Mouse (Mus musculus): ENCODE results near the gene Olfr691. TPM values are rescaled to one million over a fixed set of nuclear protein-coding genes. Genes with fewer than 3 reads are reported as not detected.
"Not testable (repeated sequence)": the region's sequence is repeated elsewhere in the genome, so short reads cannot be mapped to it uniquely, and the experiment has no call there.

The Olfr691 gene
- polyA plus RNA-seq, 1 experiment from 2014 or later: not detected

GRCm38 (mm10) chr7:105368521-105368920 lies 26.5 kb upstream of the Olfr691 start:
- Histone ChIP-seq H3K9ac (replicated peaks; ENCODE audit: low read length) (no peak overlapping the region), H3K36me3 (replicated peaks; ENCODE audit: control insufficient read depth, insufficient read depth, low read depth, low read length) (no peaks in the 10 kb centered on the region), H3K27ac (replicated peaks; ENCODE audit: low read depth, low read length) (no peak overlapping the region), H3K4me1 (ENCODE audit: control insufficient read depth, insufficient read depth, low read length) (no peaks in the 10 kb centered on the region), H3K27me3 (ENCODE audit: control insufficient read depth, insufficient read depth, low read length) (no peaks in the 10 kb centered on the region), H3K4me3 (ENCODE audit: low read depth, low read length) (no peak overlapping the region), H3K9me3 (replicated peaks; ENCODE audit: control insufficient read depth, low read length) (no peaks in the 10 kb centered on the region), H3K4me2 (ENCODE audit: low read depth, low read length) (no peak overlapping the region)
- no peak for DNase-seq (ENCODE audit: low spot score)
- whole genome bisulfite sequencing: 97% methylated on average over 4 of the region's 4 CpGs
- no peak; the same call in 1 of the 2 replicates for ATAC-seq (replicated peaks; ENCODE audit: insufficient number of reproducible peaks, low FRiP score, low TSS enrichment, low read depth)

- no peaks in the 10 kb centered on the region for H3K9me3 ChIP-seq (replicated peaks; ENCODE audit: control insufficient read depth, low read length)
- no peak within 1 kb of the TSS for H3K4me3 ChIP-seq (ENCODE audit: low read depth, low read length)
- no peak within 1 kb of the TSS for H3K4me2 ChIP-seq (ENCODE audit: low read depth, low read length)
- no peaks in the 10 kb centered on the region for H3K36me3 ChIP-seq (replicated peaks; ENCODE audit: control insufficient read depth, insufficient read depth, low read depth, low read length)
- ATAC-seq (replicated peaks; ENCODE audit: insufficient number of reproducible peaks, low FRiP score, low TSS enrichment, low read depth): no peak
- 97% methylated on average over 1 of the region's 1 CpGs for WGBS
- no peaks in the 10 kb centered on the region for H3K27me3 ChIP-seq (ENCODE audit: control insufficient read depth, insufficient read depth, low read length)
- no peak within 1 kb of the TSS for H3K9ac ChIP-seq (replicated peaks; ENCODE audit: low read length)
- DNase-seq (ENCODE audit: low spot score): no peak
- no peak within 1 kb of the TSS for H3K27ac ChIP-seq (replicated peaks; ENCODE audit: low read depth, low read length)
- no peaks in the 10 kb centered on the region for H3K4me1 ChIP-seq (ENCODE audit: control insufficient read depth, insufficient read depth, low read length)
Measured at GRCm38 (mm10) chr7:105367930-105368329, 25.9 kb upstream of the Olfr691 start, which contains the start of gene Olfr692. Olfr692 (plus strand) TSS chr7:105368230.

GRCm38 (mm10) chr7:105367268-105367667 lies 25.2 kb upstream of the Olfr691 start:
- no peaks in the 10 kb centered on the region for H3K27me3 ChIP-seq (ENCODE audit: control insufficient read depth, insufficient read depth, low read length)
- H3K36me3 ChIP-seq (replicated peaks; ENCODE audit: control insufficient read depth, insufficient read depth, low read depth, low read length): no peaks in the 10 kb centered on the region
- H3K4me3 ChIP-seq (ENCODE audit: low read depth, low read length): no peak overlapping the region
- WGBS: 83% methylated on average over 5 of the region's 5 CpGs
- no peak for ATAC-seq (replicated peaks; ENCODE audit: insufficient number of reproducible peaks, low FRiP score, low TSS enrichment, low read depth)
- no peak for DNase-seq (ENCODE audit: low spot score)
- H3K27ac ChIP-seq (replicated peaks; ENCODE audit: low read depth, low read length): no peak overlapping the region
- no peaks in the 10 kb centered on the region for H3K9me3 ChIP-seq (replicated peaks; ENCODE audit: control insufficient read depth, low read length)
- H3K4me1 ChIP-seq (ENCODE audit: control insufficient read depth, insufficient read depth, low read length): no peaks in the 10 kb centered on the region
- no peak overlapping the region for H3K9ac ChIP-seq (replicated peaks; ENCODE audit: low read length)
- no peak overlapping the region for H3K4me2 ChIP-seq (ENCODE audit: low read depth, low read length)

- no peaks in the 10 kb centered on the region for H3K9me3 ChIP-seq (replicated peaks; ENCODE audit: control insufficient read depth, low read length)
- no peaks in the 10 kb centered on the region for H3K36me3 ChIP-seq (replicated peaks; ENCODE audit: control insufficient read depth, insufficient read depth, low read depth, low read length)
- no peak for DNase-seq (ENCODE audit: low spot score)
- no peaks in the 10 kb centered on the region for H3K4me1 ChIP-seq (ENCODE audit: control insufficient read depth, insufficient read depth, low read length)
- no peaks in the 10 kb centered on the region for H3K27me3 ChIP-seq (ENCODE audit: control insufficient read depth, insufficient read depth, low read length)
- ATAC-seq (replicated peaks; ENCODE audit: insufficient number of reproducible peaks, low FRiP score, low TSS enrichment, low read depth): no peak
- H3K27ac ChIP-seq (replicated peaks; ENCODE audit: low read depth, low read length): no peak overlapping the region
- no peak overlapping the region for H3K4me2 ChIP-seq (ENCODE audit: low read depth, low read length)
- H3K9ac ChIP-seq (replicated peaks; ENCODE audit: low read length): no peak overlapping the region
- 86% methylated on average over 2 of the region's 2 CpGs for WGBS
- no peak overlapping the region for H3K4me3 ChIP-seq (ENCODE audit: low read depth, low read length)
Measured at GRCm38 (mm10) chr7:105361713-105362112, 19.6 kb upstream of the Olfr691 start.

- not testable (repeated sequence) for H3K27me3 ChIP-seq (ENCODE audit: control insufficient read depth, insufficient read depth, low read length); ATAC-seq (replicated peaks; ENCODE audit: insufficient number of reproducible peaks, low FRiP score, low TSS enrichment, low read depth); DNase-seq (ENCODE audit: low spot score); H3K9me3 ChIP-seq (replicated peaks; ENCODE audit: control insufficient read depth, low read length); H3K4me3 ChIP-seq (ENCODE audit: low read depth, low read length); H3K27ac ChIP-seq (replicated peaks; ENCODE audit: low read depth, low read length); H3K4me2 ChIP-seq (ENCODE audit: low read depth, low read length); H3K4me1 ChIP-seq (ENCODE audit: control insufficient read depth, insufficient read depth, low read length); H3K36me3 ChIP-seq (replicated peaks; ENCODE audit: control insufficient read depth, insufficient read depth, low read depth, low read length); H3K9ac ChIP-seq (replicated peaks; ENCODE audit: low read length)
- 97% methylated on average over 1 of the region's 2 CpGs for WGBS
Measured at GRCm38 (mm10) chr7:105356487-105356886, 14.4 kb upstream of the Olfr691 start.

GRCm38 (mm10) chr7:105356064-105356463 lies 14.0 kb upstream of the Olfr691 start:
- H3K4me1 ChIP-seq (ENCODE audit: control insufficient read depth, insufficient read depth, low read length); H3K4me3 ChIP-seq (ENCODE audit: low read depth, low read length); H3K9ac ChIP-seq (replicated peaks; ENCODE audit: low read length); H3K27me3 ChIP-seq (ENCODE audit: control insufficient read depth, insufficient read depth, low read length); H3K4me2 ChIP-seq (ENCODE audit: low read depth, low read length); DNase-seq (ENCODE audit: low spot score); H3K9me3 ChIP-seq (replicated peaks; ENCODE audit: control insufficient read depth, low read length); H3K36me3 ChIP-seq (replicated peaks; ENCODE audit: control insufficient read depth, insufficient read depth, low read depth, low read length); H3K27ac ChIP-seq (replicated peaks; ENCODE audit: low read depth, low read length); ATAC-seq (replicated peaks; ENCODE audit: insufficient number of reproducible peaks, low FRiP score, low TSS enrichment, low read depth): not testable (repeated sequence)
- WGBS: no CpG with 5 or more reads among the region's 5 CpGs

- no peak overlapping the region for H3K27ac ChIP-seq (replicated peaks; ENCODE audit: low read depth, low read length)
- no peak for DNase-seq (ENCODE audit: low spot score)
- 78% methylated on average over 2 of the region's 2 CpGs for WGBS
Measured at GRCm38 (mm10) chr7:105342752-105343151, 682 bp upstream of the Olfr691 start.

GRCm38 (mm10) chr7:105334004-105334403 lies 8.1 kb downstream of the Olfr691 start, which contains the start of gene Olfr690:
Olfr690 (minus strand) TSS chr7:105334104.
- 82% methylated on average over 1 of the region's 1 CpGs for WGBS
- no peaks in the 10 kb centered on the region for H3K27me3 ChIP-seq (ENCODE audit: control insufficient read depth, insufficient read depth, low read length)
- ATAC-seq (replicated peaks; ENCODE audit: insufficient number of reproducible peaks, low FRiP score, low TSS enrichment, low read depth) (no peak), DNase-seq (ENCODE audit: low spot score) (no peak)
- H3K9ac ChIP-seq (replicated peaks; ENCODE audit: low read length): no peak within 1 kb of the TSS
- H3K36me3 ChIP-seq (replicated peaks; ENCODE audit: control insufficient read depth, insufficient read depth, low read depth, low read length): no peaks in the 10 kb centered on the region
- H3K4me2 ChIP-seq (ENCODE audit: low read depth, low read length): no peak within 1 kb of the TSS
- H3K27ac ChIP-seq (replicated peaks; ENCODE audit: low read depth, low read length): no peak within 1 kb of the TSS
- H3K4me1 ChIP-seq (ENCODE audit: control insufficient read depth, insufficient read depth, low read length): no peaks in the 10 kb centered on the region
- H3K4me3 ChIP-seq (ENCODE audit: low read depth, low read length): no peak within 1 kb of the TSS
- no peaks in the 10 kb centered on the region for H3K9me3 ChIP-seq (replicated peaks; ENCODE audit: control insufficient read depth, low read length)

More at GRCm38 (mm10) chr7:105342752-105343151, 682 bp upstream of the Olfr691 start:
- H3K36me3 ChIP-seq (replicated peaks; ENCODE audit: control insufficient read depth, insufficient read depth, low read depth, low read length): no peaks in the 10 kb centered on the region
- no peak overlapping the region for H3K4me2 ChIP-seq (ENCODE audit: low read depth, low read length)
- no peak overlapping the region for H3K9ac ChIP-seq (replicated peaks; ENCODE audit: low read length)
- no peaks in the 10 kb centered on the region for H3K4me1 ChIP-seq (ENCODE audit: control insufficient read depth, insufficient read depth, low read length)
- H3K4me3 ChIP-seq (ENCODE audit: low read depth, low read length): no peak overlapping the region
- H3K9me3 ChIP-seq (replicated peaks; ENCODE audit: control insufficient read depth, low read length): no peaks in the 10 kb centered on the region
- H3K27me3 ChIP-seq (ENCODE audit: control insufficient read depth, insufficient read depth, low read length): no peaks in the 10 kb centered on the region
- ATAC-seq (replicated peaks; ENCODE audit: insufficient number of reproducible peaks, low FRiP score, low TSS enrichment, low read depth): no peak

Measured in embryonic facial prominence, embryonic 11.5 days (tissue).